Mouse (Mus musculus): Measurements from ENCODE around the gene Cct7. TPM values are rescaled to one million over a fixed set of nuclear protein-coding genes. Genes with fewer than 3 reads are reported as not detected.
A peak's percentile ranks its signal among the peaks of the same experiment; 100 is the strongest.

Cct7 gene
- polyA plus RNA-seq, 1 experiment from 2014 or later = 644 TPM

DNA sequence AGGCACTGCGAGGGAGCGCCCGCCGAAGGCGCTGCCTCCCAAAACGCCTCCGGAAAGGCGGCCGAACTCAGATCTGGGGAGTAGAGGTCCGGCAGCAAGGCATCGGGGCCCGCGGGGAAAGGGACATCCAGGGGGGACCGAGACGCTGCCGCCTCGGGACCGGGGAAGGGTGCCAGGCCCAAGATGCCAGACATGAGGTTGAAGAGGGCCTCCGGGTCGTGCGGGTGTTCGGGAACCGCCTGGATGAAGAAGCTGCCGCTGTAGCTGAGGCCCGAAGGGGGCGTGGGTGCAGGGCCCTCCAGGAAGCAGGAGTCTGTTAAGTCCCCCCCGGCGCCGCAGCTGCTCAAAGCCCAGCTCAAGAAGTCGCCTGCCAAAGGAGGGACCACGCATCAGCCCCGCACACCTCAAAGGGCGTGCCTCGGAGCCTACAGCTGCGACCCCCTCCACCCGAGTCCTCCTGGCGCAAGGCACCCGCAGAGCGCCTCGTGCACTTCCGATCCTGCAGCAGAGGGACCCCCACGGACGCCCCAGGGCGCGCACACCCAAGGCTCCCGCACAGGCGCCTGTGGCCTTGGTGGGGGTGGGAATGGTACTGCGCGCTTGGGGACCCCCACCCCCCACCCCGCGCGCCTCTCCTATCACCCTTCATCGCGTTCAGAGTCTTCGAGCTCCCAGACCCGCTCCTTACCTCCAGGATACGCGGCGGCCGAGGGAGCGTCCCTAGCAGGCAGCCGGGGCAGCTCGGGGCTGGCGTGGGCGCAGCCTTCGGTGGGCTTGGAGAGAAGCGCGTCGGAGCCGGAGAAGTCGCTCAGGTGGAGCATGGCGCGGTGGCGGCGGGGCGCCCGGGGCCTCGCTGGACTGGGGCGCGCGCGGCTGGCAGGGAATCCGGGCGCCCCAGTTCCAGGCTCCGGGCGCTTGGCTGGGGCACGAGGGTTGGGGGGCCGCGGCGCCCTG lies 61.5 kb downstream of the Cct7 start:
- Histone ChIP-seq H3K27me3 (ENCODE audit: control insufficient read depth, insufficient read depth, low read length) (peaks cover 56% of the 10 kb centered on the region), H3K9ac (ENCODE audit: low read depth, low read length) (no peak overlapping the region), H3K4me2 (replicated peaks; ENCODE audit: low read depth, low read length) (peak overlapping the region; percentile 81), H3K4me3 (ENCODE audit: low read depth, low read length) (peak overlapping the region; percentile 44), H3K27ac (ENCODE audit: low read depth, low read length) (no peak overlapping the region), H3K9me3 (ENCODE audit: control insufficient read depth, low read length) (no peaks in the 10 kb centered on the region), H3K4me1 (replicated peaks; ENCODE audit: control insufficient read depth, insufficient read depth, low read length) (peaks cover 9% of the 10 kb centered on the region), H3K36me3 (ENCODE audit: control insufficient read depth, insufficient read depth, low read length) (no peaks in the 10 kb centered on the region)
- ATAC-seq (ENCODE audit: low FRiP score) = peak; percentile 43
- 2% methylated on average over 59 of the region's 90 CpGs for WGBS
- peak; percentile 59 for DNase-seq (ENCODE audit: low spot score)

DNA sequence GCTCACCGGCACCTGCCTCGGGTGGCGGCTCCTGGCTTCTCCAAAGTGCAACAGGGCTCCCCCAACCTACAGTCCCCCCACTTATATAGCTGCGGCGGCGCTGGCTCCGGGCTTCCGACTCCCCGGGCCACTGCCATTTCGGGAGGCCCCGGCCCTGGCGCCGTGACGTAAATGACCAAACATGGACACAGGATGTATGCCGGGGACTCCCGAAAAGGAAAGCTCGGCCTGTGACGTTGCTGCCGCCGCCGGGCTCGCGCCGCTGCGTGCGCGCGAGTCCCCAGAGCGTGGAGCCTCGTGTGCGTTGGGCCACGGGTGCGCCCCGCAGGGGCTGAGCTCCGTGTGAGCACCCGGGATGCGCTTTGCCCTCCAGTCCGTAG lies 62.2 kb downstream of the Cct7 start, which contains the start of gene Egr4:
TSS of gene Egr4 (minus strand) at position 59 of the 380 bp plus-strand sequence.
- no peaks in the 10 kb centered on the region for H3K9me3 ChIP-seq (ENCODE audit: control insufficient read depth, low read length)
- peaks cover 13% of the 10 kb centered on the region for H3K4me1 ChIP-seq (replicated peaks; ENCODE audit: control insufficient read depth, insufficient read depth, low read length)
- ATAC-seq (ENCODE audit: low FRiP score) = peak; percentile 46; the same call in 1 of the 2 replicates
- 0 out of 2 replicates have a peak within 1 kb of the TSS, but pooled peaks have one; percentile 11 for H3K9ac ChIP-seq (ENCODE audit: low read depth, low read length)
- H3K4me2 ChIP-seq (replicated peaks; ENCODE audit: low read depth, low read length) = peak within 1 kb of the TSS; percentile 81
- peak; percentile 72 for DNase-seq (ENCODE audit: low spot score)
- H3K27ac ChIP-seq (ENCODE audit: low read depth, low read length) = no peak within 1 kb of the TSS
- peak within 1 kb of the TSS; percentile 44 for H3K4me3 ChIP-seq (ENCODE audit: low read depth, low read length)
- no peaks in the 10 kb centered on the region for H3K36me3 ChIP-seq (ENCODE audit: control insufficient read depth, insufficient read depth, low read length)
- H3K27me3 ChIP-seq (ENCODE audit: control insufficient read depth, insufficient read depth, low read length) = peaks cover 56% of the 10 kb centered on the region
- under 1% methylated on average over 35 of the region's 38 CpGs for WGBS

DNA sequence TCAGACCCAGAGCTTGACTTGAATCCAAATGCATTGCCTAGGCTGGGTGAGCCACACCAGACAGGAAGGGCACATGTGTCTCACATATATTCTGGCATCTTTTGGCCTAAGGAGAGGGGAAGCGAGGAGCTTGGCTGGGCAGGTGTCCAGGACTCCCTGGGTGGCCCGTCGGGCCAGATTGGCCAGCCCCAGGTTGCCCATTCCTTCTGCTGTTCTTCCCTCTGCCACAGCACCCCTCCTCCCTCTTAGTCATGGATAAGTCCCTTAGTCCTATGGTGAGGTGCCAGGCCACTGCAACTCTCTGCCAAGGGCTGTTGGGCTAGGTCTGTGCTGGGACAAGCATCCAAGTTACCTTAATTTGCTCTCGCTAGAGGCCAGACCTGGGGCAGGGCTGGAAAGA lies 64.6 kb downstream of the Cct7 start:
- Histone ChIP-seq H3K9ac (ENCODE audit: low read depth, low read length) (no peak overlapping the region), H3K36me3 (ENCODE audit: control insufficient read depth, insufficient read depth, low read length) (no peaks in the 10 kb centered on the region), H3K9me3 (ENCODE audit: control insufficient read depth, low read length) (no peaks in the 10 kb centered on the region), H3K27ac (ENCODE audit: low read depth, low read length) (no peak overlapping the region), H3K27me3 (ENCODE audit: control insufficient read depth, insufficient read depth, low read length) (peaks cover 48% of the 10 kb centered on the region), H3K4me2 (replicated peaks; ENCODE audit: low read depth, low read length) (no peak overlapping the region), H3K4me3 (ENCODE audit: low read depth, low read length) (no peak overlapping the region), H3K4me1 (replicated peaks; ENCODE audit: control insufficient read depth, insufficient read depth, low read length) (peaks cover 13% of the 10 kb centered on the region)
- DNase-seq (ENCODE audit: low spot score) (no peak), ATAC-seq (ENCODE audit: low FRiP score) (no peak)
- WGBS = 76% methylated on average over 4 of the region's 4 CpGs

Other genes starting within 250 kb of the Cct7 start
- 5.1 and 6.2 TPM in 2 replicates for gene Sfxn5, start 118.1 kb upstream of the Cct7 start, polyA plus RNA-seq (2014; fragmentation: Nextera tagmentation; extraction: Ambion mirVana)
- 4.1 and 4.6 TPM in 2 replicates for gene Rab11fip5, start 76.9 kb upstream of the Cct7 start, polyA plus RNA-seq (2014; fragmentation: Nextera tagmentation; extraction: Ambion mirVana)
- not detected in 2 replicates for gene Noto, start 27.6 kb upstream of the Cct7 start, polyA plus RNA-seq (2014; fragmentation: Nextera tagmentation; extraction: Ambion mirVana)
- gene Smyd5, start 19.5 kb upstream of the Cct7 start, polyA plus RNA-seq (2014; fragmentation: Nextera tagmentation; extraction: Ambion mirVana) = 52.4 and 53.1 TPM in 2 replicates
- 25.5 and 28.1 TPM in 2 replicates for gene Pradc1, start 456 bp downstream of the Cct7 start, polyA plus RNA-seq (2014; fragmentation: Nextera tagmentation; extraction: Ambion mirVana)
- gene Fbxo41, start 51.5 kb downstream of the Cct7 start, polyA plus RNA-seq (2014; fragmentation: Nextera tagmentation; extraction: Ambion mirVana) = 0.89 and 0.93 TPM in 2 replicates
- gene Egr4, start 62.1 kb downstream of the Cct7 start, polyA plus RNA-seq (2014; fragmentation: Nextera tagmentation; extraction: Ambion mirVana) = not detected in 2 replicates
- 7.8 and 10.4 TPM in 2 replicates for gene Alms1, start 136.0 kb downstream of the Cct7 start, polyA plus RNA-seq (2014; fragmentation: Nextera tagmentation; extraction: Ambion mirVana)